Mouse (Mus musculus): Measurements from ENCODE around the gene Rfx6.

- TF ChIP-seq POLR2A (IDR thresholded peaks at IDR 0.05; ENCODE audit: insufficient read length, low read depth) (no peak), MYOG (IDR thresholded peaks at IDR 0.05; ENCODE audit: control insufficient read depth in 1 of 3, insufficient read depth in 1 of 3, insufficient read length in 2 of 3, low read depth in 2 of 3) (no peak)
Observed at GRCm38 (mm10) chr10:51779648-51780047, 102.1 kb downstream of the Rfx6 start.

Data from myocyte (in vitro differentiated cells).